Mouse (Mus musculus) brain, embryonic 14.5 days (tissue): ENCODE results near the gene Kcnk10.

Source experiments
- CTCF ChIP-seq: fragments of 200-500 bp; IDR thresholded peaks from 2 replicates; pipeline ENCODE4 v1.5.1; 2012; ENCODE audit warnings: inconsistent platforms, mild to moderate bottlenecking, moderate library complexity, borderline replicate concordance; ENCODE audit not compliant: insufficient read depth, insufficient read length; ENCODE audit errors: extremely low read depth
- POLR2A ChIP-seq: fragments of 200-500 bp; IDR thresholded peaks from 2 replicates; pipeline ENCODE4 v1.6.1; 2012; ENCODE audit warnings: mild to moderate bottlenecking, inconsistent platforms, borderline replicate concordance; ENCODE audit not compliant: poor library complexity, insufficient read depth, insufficient read length, severe bottlenecking; ENCODE audit errors: extremely low read depth

- TF ChIP-seq CTCF, result no peak
- TF ChIP-seq POLR2A, result no peak
Measured at GRCm38 (mm10) chr12:98600861-98601260, 22.8 kb upstream of the Kcnk10 start.
